Mouse (Mus musculus) erythroblast, adult 5-6 weeks (primary cell): ENCODE results near the gene Rbfox1. TPM values are rescaled to one million over a fixed set of nuclear protein-coding genes. Genes with fewer than 3 reads are reported as not detected.

ENCODE experiments used
- ATAC-seq: replicated peaks from 2 replicates; pipeline ENCODE4 v1.8.0; 2016; ENCODE audit warnings: moderate number of reproducible peaks, mild to moderate bottlenecking, moderate TSS enrichment, inconsistent platforms; ENCODE audit not compliant: poor library complexity, low FRiP score, severe bottlenecking
- total RNA-seq, 2 experiments: library from RNA; stranded (forward) in 1 of 2; stranded (reverse) in 1 of 2; fragments of 150-400 nt in 1 of 2; fragments of 200-764, 138-1000 nt in 1 of 2; gene quantifications; 2 replicates each; pipeline versions ENCODE4 v1.2.3 to v1.2.4; 2015 to 2017; ENCODE audit warnings: low replicate concordance in 2 of 2

Rbfox1 gene
- total RNA-seq, 2 experiments from 2014 or later, result not detected

GRCm38 (mm10) chr16:5961786-5962185 lies 76.6 kb downstream of the Rbfox1 start:
- ATAC-seq, result no peak

- no peak for ATAC-seq
These were observed 89.0 kb downstream of the Rbfox1 start for GRCm38 (mm10) chr16:5974172-5974571.

GRCm38 (mm10) chr16:5992045-5993011 lies 107.2 kb downstream of the Rbfox1 start:
- no peak for ATAC-seq

- no peak for ATAC-seq
These were observed 112.0 kb downstream of the Rbfox1 start for GRCm38 (mm10) chr16:5997136-5997535.

GRCm38 (mm10) chr16:5997651-5998050 lies 112.5 kb downstream of the Rbfox1 start:
- no peak for ATAC-seq

GRCm38 (mm10) chr16:6000016-6000415 lies 114.9 kb downstream of the Rbfox1 start:
- no peak for ATAC-seq

- no peak for ATAC-seq
These were observed 121.8 kb downstream of the Rbfox1 start for GRCm38 (mm10) chr16:6006996-6007395.

GRCm38 (mm10) chr16:6012853-6013252 lies 127.7 kb downstream of the Rbfox1 start:
- ATAC-seq, result no peak

- no peak for ATAC-seq
These were observed 133.5 kb downstream of the Rbfox1 start for GRCm38 (mm10) chr16:6018639-6019038.

- ATAC-seq, result no peak
These were observed 134.2 kb downstream of the Rbfox1 start for GRCm38 (mm10) chr16:6019361-6019760.

- ATAC-seq, result no peak
These were observed 146.1 kb downstream of the Rbfox1 start for GRCm38 (mm10) chr16:6031280-6031679.

- ATAC-seq, result no peak
These were observed 147.4 kb downstream of the Rbfox1 start for GRCm38 (mm10) chr16:6032563-6032962.

- no peak for ATAC-seq
These were observed 149.7 kb downstream of the Rbfox1 start for GRCm38 (mm10) chr16:6034876-6035275.

GRCm38 (mm10) chr16:6037009-6037408 lies 151.9 kb downstream of the Rbfox1 start:
- no peak for ATAC-seq

- ATAC-seq, result no peak
These were observed 157.6 kb downstream of the Rbfox1 start for GRCm38 (mm10) chr16:6042766-6043165.

- no peak for ATAC-seq
These were observed 163.4 kb downstream of the Rbfox1 start for GRCm38 (mm10) chr16:6048601-6049000.

GRCm38 (mm10) chr16:6062495-6062894 lies 177.3 kb downstream of the Rbfox1 start:
- no peak for ATAC-seq

GRCm38 (mm10) chr16:6065481-6065880 lies 180.3 kb downstream of the Rbfox1 start:
- ATAC-seq, result no peak

GRCm38 (mm10) chr16:6075442-6076050 lies 190.4 kb downstream of the Rbfox1 start:
- no peak for ATAC-seq

GRCm38 (mm10) chr16:6079017-6079416 lies 193.9 kb downstream of the Rbfox1 start:
- no peak for ATAC-seq
